Mouse (Mus musculus) layer of hippocampus, adult 9-10 months (tissue): ENCODE results near the gene Olfr239.
"Not testable (repeated sequence)": the region's sequence is repeated elsewhere in the genome, so short reads cannot be mapped to it uniquely, and the experiment has no call there.

ENCODE experiments used
- DNase-seq: peaks from one replicate; pipeline ENCODE4 v3.0.0; 2022; ENCODE audit warnings: low spot score

Gene Olfr239

GRCm38 (mm10) chr17:33191002-33191401 lies at the start of gene Olfr239:
TSS of gene Olfr239 (plus strand) at chr17:33191302.
- not testable (repeated sequence) for DNase-seq

GRCm38 (mm10) chr17:33168147-33168546 lies 23.0 kb upstream of the Olfr239 start, which contains the start of gene Olfr55:
TSS of gene Olfr55 (plus strand) at chr17:33168447.
- not testable (repeated sequence) for DNase-seq

- DNase-seq, result no peak
Measured at GRCm38 (mm10) chr17:33221590-33221989, 30.5 kb downstream of the Olfr239 start, which contains the start of gene Olfr1564. TSS of gene Olfr1564 (minus strand) at chr17:33221690.

GRCm38 (mm10) chr17:33236646-33237045 lies 45.5 kb downstream of the Olfr239 start:
- not testable (repeated sequence) for DNase-seq
